Mouse (Mus musculus): ENCODE results near the gene Dnah6.

The Dnah6 gene

DNA sequence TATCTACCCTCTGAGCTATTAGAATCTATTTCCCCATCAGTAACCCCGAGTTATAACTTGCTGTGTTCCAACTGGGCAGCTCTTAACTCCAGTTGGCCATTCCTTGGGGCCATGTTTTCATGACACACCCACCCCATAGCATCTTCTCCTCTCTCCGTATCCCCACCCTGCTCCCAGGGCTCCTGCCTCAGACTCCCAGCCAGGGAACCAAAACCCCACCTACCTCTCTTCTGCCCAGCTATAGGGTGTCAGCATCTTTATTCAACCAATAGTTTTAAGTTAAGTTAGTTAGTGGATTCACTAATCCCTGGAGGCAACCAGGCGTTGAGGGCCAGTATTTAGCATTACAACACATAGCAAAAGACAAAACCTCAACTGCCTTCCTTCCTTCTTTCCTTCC, 7.4 kb upstream of the Dnah6 start:
- DNase-seq (ENCODE audit: extremely low read depth, insufficient read length, low spot score), result no peak

DNA sequence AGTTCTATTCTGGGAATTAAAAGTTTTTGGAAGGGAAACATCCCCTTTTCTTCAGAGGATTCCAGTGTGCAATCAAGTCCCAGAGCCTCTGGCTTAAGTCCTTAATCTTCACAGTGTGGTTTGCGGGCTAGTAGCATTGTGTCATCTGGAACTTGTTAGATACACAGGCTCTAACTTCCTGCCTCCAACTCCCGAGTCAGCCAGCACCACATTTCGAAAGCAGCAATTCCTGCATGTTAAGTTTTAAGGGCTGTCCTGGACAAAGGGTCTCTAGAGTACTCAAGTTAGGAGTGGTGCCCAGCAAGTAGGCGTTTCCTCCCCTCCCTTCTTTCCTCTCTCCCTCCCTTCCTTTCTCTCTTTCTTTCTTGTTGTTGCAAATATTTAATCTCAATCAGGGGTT, 7.0 kb upstream of the Dnah6 start:
- DNase-seq (ENCODE audit: extremely low read depth, insufficient read length, low spot score), result peak; percentile 48

DNA sequence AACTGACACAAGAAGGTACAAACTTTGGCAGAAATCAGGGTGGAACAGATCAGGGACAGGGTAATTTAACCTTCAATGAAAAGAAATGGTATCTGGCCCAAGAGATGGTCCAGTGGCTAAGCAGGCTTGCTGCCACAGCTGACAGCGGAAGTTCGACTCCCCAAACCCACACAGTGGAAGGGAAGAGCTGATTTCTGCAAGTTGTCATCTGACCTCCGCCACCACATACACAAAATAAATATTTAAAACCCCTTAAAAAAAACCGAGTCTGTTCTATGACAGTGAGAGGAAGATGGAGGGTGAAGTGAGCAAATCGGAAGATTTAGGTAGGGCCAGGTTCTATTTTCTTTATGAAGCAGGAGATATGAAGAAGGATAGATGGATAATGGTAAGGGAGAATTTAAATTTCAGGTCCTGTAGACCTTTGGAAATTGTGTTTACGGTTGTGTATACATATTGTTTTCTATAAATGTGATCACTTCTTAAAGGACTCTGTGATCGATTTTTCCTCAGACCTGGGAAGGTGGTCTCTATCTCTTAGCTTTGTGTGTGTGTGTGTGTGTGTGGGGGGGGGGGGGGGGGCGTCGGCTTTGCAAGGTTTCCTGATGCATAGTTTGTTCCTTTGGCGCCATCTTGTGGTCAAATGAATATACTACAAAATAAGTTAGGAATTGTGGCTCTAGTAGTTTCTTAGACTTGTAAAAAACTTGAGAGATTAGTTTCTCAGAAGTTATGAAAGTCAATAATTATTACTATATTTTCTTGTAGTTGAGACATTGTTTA, 6.1 kb upstream of the Dnah6 start:
- no peak for DNase-seq (ENCODE audit: extremely low read depth, insufficient read length, low spot score)

DNA sequence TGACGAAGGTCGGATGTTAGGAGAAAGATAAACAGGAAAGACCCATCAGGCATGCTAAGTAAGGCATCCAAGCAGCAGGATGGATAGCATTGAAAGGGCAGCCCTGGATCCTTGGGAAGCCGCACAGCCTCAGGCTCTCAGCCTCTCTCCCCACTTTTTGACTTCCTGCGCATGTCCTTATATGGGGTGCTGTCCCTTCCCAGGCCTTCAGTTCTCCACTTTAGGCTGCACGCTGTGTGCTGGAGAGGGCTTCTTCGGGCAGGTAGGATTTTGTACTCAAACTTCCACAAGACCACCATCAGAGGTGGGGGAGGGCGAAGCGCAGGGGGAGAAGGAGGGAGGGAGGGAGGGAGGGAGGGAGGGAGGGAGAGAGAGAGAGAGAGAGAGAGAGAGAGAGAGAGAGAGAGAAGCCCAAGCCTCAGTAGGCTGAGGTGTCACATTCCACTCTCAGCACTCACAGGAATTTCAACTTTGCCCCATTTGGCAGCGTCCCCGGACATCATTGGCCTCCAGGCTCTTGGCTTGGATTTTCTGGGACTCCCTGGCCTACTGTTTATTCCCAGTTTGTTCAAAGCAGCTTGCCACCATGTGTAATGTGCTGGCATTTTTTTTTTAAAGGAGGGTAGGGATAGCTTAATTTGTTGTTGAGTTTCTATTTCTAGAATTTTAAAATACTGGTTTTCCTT, 1.5 kb upstream of the Dnah6 start:
- DNase-seq (ENCODE audit: extremely low read depth, insufficient read length, low spot score), result peak; percentile 79

DNA sequence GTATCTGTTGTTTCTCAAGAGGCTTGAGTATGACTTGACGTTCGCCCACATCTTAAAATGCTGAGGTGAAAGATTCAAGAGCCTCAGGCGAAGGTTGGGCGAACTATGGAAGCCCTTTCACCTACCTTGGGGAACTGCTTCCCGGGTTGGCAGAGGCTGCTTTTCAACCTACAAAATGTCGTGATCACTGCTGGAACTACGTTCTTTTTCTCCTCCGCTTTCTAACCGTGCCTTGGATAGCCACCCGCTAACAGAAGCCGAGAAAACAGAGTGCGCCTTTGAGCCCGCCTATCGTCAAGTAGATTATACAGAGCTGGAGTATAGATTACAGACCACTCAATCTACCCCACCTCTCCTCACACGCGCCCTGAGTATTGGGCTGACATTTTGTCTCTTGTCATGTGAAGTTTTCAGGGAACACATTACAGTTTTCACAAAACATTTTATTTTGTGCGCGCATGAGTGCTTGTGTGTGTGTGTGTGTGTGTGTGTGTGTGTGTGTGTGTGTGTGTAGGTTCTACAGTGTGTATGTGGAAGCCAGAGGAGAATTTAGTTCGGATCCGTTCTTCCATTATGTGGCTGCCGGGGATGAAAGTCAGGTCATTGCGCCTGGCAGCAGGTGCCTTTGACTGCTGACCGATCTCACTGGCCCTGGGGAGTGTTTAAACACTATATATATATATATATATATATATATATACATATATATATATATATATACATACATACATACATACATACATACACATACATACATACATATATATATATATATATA, 696 bp upstream of the Dnah6 start:
- no peak for DNase-seq (ENCODE audit: extremely low read depth, insufficient read length, low spot score)

DNA sequence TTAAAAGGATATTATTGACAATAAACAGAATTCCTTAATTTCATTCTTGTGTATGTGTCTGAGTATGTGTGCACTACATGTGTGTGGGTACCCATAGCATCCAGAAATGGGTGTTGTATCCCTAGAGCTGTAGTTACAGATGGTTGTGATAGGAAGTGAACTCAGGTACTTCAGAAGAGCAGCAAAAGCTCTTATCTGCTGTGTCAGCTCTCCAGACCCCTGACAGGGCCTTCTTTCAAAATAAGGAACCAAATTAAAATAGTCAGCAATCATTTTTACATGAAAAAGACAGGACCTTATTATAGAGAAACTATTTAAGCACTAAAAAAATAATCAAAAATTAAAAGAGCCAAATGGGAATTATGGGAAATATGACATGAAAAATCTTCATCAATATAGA, 9.8 kb downstream of the Dnah6 start:
- no peak for DNase-seq (ENCODE audit: extremely low read depth, insufficient read length, low spot score)

DNA sequence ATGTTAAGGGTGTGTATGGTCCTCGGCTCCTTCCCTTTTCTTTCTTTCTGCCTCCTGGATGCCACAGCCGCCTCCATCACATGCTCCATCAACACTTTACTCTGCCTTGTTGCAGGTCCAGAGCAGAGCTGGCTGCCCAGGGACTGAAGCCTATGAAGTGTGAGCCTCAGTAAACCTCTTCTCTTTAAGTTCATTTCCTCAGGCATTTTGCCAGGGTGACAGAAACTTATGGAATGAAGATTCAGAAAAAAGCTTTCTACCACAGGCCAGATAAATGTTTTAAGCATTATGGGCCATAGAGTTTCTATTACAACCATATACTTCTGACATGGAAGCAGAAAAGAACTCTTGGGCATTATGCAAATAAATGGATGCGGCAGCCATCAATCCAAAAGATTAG, 10.4 kb downstream of the Dnah6 start:
- peak; percentile 25 for DNase-seq (ENCODE audit: extremely low read depth, insufficient read length, low spot score)

DNA sequence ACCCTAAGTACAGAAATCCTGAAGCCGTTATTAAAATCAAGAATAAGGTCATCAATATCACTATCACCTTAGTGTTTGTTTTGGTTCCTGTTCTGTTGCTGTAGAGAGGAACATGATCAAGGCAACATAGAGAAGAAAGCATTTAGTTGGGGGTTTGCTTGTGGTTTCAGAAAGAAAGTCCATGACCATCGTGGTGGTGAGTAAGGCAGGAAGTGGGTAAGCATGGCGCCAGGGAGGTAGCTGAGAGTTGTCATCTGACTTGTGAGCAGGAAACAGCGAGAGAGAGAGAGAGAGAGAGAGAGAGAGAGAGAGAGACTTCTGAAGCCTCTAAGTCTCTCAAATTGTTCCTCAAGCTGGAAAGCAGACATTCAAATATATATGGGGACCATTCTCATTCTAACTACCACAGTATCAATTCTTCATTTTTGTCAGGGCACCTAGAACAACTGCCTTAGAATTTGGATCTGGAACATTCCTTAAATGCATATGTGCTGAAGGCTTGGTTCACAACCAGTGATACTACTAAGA, 10.9 kb downstream of the Dnah6 start:
- DNase-seq (ENCODE audit: extremely low read depth, insufficient read length, low spot score), result peak; percentile 66

DNA sequence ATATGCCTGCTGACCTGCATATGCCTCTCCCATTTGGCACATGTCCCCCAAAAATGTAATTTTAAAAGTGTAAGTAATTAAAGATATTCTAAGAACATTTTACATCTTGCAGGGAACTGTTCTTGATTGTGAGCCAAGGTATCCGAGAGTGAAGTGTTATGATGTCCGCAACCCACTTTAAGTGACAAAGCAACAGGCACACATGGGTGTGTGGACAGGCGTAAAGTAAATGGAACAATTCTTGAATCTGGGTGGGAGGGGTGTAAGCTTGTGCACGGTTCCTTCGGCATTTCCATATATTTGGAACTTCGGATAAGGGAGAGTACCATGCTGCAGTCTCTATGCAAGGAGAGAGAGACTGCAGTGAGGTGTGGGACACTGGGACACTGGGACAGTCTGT, 11.9 kb downstream of the Dnah6 start:
- DNase-seq (ENCODE audit: extremely low read depth, insufficient read length, low spot score), result no peak

DNA sequence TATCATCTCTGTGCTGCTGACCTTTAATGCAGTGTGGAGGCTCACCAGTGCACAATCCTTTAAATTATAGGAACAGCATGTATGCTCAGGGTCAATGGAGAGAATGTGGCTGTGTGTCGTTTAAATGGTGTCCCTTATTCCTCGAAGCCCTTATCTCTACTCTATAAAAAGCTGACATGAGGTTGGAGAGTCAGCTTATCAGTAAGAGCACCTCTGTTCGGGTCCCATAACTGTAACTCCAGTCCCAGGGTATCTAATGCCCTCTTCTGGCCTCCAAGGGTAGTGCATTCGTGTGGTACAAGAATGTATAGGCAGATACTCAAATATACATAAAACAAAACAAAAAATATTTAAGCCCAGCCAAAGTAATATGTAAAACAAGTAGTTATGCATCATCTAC, 16.5 kb downstream of the Dnah6 start:
- no peak for DNase-seq (ENCODE audit: extremely low read depth, insufficient read length, low spot score)

DNA sequence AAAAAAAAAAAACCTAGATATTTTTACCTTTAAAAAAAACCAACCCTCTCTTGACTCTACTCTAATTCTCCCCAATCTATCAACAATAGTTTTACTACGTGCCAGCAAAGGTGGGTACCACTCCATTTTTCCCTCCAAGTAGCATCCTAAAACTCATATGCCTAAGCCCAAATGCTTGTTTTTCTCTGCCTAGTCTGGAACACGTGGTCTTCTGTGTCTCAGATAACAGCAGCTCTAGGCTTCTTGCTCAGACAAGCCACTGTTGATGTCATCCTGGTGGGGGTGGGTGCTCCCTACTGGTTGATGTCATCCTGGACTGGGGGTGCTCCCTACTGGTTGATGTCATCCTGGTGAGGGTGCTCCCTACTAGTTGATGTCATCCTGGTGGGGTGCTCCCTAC, 17.7 kb downstream of the Dnah6 start:
- no peak for DNase-seq (ENCODE audit: extremely low read depth, insufficient read length, low spot score)

DNA sequence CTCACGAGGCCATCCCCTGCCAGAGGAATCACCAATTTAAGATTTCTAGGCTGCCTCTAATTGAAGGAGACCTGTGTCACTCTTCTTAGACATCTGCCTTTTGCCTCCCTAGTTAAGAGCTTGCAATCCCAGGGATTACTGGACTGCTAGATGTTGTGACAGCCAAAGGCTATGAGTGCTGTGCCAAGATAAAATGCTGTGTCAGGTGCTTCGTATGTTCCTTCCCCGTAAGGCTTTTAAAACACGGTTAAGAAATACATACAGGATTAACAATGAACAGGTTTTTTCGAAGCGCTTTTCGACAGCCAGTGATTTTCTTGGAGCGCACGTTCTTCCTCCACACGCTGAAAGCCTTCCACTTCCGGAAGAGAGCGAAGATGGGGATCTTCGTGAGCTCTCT, 26.2 kb downstream of the Dnah6 start:
- DNase-seq (ENCODE audit: extremely low read depth, insufficient read length, low spot score), result no peak

DNA sequence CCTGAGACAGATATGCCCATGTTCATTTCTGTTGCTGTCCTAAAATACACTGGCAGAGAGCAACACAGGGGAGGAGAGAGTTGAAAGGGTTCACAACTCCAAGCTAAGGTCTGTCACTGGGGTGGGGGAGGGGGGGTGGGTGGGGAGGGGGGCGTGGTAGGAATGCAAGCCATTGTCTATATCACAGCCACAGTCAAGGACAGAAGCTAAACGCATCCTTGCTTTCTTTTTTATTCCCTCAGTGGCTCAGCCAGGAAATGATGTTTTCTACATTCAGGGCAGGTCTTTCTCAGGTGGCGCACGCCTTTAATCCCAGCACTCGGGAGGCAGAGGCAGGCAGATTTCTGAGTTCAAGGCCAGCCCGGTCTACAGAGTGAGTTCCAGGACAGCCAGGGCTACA, 30.7 kb downstream of the Dnah6 start:
- no peak for DNase-seq (ENCODE audit: extremely low read depth, insufficient read length, low spot score)

DNA sequence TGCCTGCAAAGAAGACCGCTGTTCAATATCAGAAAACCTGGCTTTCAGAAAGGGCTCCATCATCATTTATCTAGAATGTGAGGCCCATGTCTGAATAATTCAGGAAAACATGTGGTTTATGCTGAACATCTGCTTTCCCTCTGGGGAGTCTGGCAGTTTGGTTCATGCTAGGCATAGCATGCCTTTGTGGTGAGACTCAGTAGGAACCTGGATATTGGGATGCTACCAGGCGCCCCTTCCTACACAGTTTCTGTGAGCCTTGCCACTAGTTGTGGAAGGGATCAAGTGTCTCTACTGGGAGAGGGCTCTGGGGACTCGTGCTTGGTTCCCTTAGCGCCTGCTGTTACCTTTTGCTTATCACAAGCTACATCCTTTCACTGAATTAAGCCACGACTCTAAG, 37.2 kb downstream of the Dnah6 start:
- no peak for DNase-seq (ENCODE audit: extremely low read depth, insufficient read length, low spot score)

DNA sequence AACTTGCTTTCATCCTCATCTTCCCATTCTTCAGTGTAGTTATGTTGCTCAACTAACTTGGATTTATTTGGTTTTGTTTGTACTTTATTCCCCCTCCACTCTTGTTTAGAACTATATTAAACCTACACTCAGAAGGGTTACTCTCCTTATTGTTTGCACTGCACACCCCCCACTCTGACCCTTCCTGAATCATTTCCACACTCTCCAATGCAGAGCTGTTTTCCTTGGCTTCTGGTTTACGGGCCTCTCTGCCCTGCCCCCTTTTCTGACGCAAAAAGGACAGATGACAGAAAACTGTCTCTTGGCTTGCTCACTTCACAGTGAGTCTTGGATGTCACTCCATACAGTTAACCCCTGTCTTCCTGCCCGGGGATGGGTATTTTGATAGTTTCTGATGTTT, 38.5 kb downstream of the Dnah6 start:
- no peak for DNase-seq (ENCODE audit: extremely low read depth, insufficient read length, low spot score)

DNA sequence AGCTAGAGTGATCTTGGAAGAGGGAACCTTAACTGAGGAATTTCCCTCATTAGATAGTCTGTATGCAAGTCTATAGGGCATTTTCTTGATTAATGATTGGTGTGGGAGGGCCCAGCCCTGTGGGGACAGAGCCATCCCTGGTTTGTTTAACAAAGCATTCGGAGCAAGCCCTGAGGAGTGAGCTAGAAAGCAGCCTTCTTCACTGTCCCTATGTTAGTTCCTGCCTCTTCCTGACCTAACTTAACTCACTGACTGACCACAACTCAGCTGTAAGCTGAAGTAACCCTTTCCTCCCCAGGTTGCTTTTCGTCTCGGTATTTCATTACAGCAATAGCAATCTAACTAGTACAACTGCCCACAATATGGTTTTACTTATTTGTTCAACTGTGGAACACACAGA, 39.0 kb downstream of the Dnah6 start:
- DNase-seq (ENCODE audit: extremely low read depth, insufficient read length, low spot score), result no peak

DNA sequence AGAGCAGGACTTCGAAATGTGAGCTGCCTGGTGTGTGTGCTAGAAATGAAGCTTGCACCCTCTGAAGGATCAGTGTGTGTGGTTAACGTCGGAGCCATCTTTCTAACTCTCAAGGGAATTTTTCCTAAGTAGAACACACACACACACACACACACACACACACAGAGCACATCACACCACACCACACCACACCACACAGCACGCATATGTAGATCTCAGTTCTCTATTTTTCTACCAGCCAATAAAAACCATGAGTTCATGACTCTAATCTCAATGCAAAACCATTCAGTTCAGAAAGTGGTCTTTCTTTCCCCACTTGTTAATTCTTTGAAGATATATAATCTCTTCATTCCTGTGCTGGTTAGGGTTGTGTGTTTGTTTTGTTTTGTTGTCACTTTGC, 39.4 kb downstream of the Dnah6 start:
- DNase-seq (ENCODE audit: extremely low read depth, insufficient read length, low spot score), result no peak

DNA sequence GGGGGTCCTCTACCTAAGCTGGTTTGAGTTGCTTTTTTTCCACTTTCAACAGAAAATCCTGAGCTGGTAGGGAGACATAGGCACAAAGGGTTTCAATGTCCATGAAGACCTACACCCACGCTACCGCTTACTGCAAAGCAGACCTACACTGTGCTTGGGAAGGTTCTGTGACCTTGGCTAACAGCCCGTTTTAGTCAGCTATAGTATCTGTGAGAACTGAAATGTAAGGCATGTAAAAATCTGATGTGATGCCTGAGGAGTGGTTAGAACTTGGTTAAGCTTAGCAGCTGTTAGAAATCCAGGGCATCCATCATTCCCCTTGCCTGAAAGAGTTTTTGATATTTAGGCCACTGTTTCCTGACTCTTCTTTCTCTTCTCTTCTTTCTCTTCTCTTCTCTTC, 46.3 kb downstream of the Dnah6 start:
- DNase-seq (ENCODE audit: extremely low read depth, insufficient read length, low spot score), result no peak

DNA sequence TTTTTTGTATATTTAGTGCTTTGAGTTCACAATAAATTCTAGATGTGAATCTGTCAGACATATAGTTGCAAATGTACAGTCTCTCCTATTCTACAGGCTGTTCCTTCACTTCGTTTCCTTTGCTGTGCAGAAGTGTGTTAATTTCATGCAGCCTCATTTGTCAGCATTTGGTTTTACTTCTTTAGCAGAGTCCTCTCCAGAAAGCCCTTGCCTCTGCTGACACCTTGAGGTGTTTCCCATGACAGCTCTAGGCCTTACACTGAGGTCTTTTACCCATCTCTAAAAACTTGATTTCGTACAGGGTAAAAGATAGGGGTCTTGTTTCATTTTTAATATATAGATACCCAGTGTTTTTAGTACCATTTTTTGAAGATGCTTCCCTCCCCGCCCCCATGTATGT, 54.2 kb downstream of the Dnah6 start:
- DNase-seq (ENCODE audit: extremely low read depth, insufficient read length, low spot score), result no peak

DNA sequence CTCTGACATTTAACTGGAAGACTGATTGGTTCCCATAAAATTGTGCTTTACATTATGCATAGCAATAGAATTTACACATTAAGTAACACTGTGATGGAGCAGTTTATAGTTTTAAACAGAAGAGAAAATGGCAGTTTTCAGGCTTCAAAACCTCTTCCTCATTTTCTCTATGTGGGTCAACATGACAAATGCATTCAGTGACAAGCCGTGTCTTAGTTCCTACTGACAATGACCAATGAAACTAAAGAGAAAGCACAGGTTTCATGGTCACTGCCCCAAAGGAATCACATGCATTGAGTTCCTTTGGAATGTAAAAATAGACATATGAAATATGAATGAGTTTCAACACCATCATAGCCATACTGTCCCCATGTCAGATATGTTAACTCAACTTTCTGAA, 58.5 kb downstream of the Dnah6 start:
- DNase-seq (ENCODE audit: extremely low read depth, insufficient read length, low spot score), result no peak

DNA sequence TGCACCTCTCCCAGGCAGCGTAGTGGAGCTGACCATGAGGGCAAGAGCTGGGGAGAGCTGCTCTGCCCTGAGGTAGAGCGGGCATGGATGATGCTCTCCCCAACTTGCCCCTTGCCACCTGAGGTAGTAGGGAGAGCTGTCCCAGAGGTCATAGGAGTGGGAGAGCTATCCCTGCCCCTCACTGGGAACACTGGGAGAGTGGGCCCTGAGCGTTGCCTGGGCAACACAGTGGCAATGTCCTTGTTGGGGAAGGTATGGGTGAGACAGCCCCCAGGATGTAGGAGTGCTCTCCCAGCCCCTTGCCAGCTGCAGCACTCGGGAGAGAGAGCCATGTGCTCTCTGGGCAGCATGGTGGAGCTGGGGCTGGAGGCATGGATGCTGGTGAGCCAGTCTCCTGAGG, 60.1 kb downstream of the Dnah6 start:
- no peak for DNase-seq (ENCODE audit: extremely low read depth, insufficient read length, low spot score)

DNA sequence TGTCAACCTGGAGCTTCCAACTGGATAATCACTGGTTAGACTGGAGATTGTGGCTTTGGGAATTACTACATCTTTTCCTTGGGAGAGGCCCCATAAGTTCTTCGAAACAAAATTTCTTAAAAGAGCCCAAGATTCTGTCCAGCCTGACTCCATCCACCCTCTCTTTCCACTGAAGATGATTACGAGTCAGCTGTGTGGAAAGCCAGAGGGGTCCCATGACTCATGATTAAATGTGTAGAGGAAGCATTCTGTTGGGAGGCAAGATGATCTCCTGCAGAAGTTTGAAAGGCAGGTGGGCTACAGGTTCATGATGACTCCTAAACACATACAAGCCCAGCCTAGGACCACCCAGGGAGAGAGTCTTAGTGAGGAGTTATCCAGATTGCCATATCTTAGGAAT, 66.0 kb downstream of the Dnah6 start:
- no peak for DNase-seq (ENCODE audit: extremely low read depth, insufficient read length, low spot score)
